Mouse (Mus musculus) spleen, adult 2 months (tissue): Measurements from ENCODE around the gene Gins2. TPM values are rescaled to one million over a fixed set of nuclear protein-coding genes. Genes with fewer than 3 reads are reported as not detected.

Experiments used
- DNase-seq, 2 experiments: peaks; one replicate each; pipeline versions ENCODE4 v3.0.0 to v3.0.0-alpha.2; 2012 to 2021; ENCODE audit warnings: low spot score in 2 of 2, low read depth in 1 of 2
- H3K27ac ChIP-seq: fragments of 200-500 bp; 2 replicates; pipeline ENCODE4 v1.5.1; 2012; ENCODE audit warnings: low read length, inconsistent platforms; ENCODE audit not compliant: insufficient read depth
- H3K27me3 ChIP-seq: fragments of 200-500 bp; 2 replicates; pipeline ENCODE4 v1.6.1; 2012; ENCODE audit warnings: mild to moderate bottlenecking, moderate library complexity, low read length, inconsistent platforms; ENCODE audit not compliant: control insufficient read depth, insufficient read depth
- H3K36me3 ChIP-seq: fragments of 200-500 bp; 2 replicates; pipeline ENCODE4 v1.6.1; 2012; ENCODE audit warnings: mild to moderate bottlenecking, low read length, inconsistent platforms; ENCODE audit not compliant: control insufficient read depth, insufficient read depth
- H3K4me1 ChIP-seq: fragments of 200-500 bp; 2 replicates; pipeline ENCODE4 v1.6.1; 2011; ENCODE audit warnings: inconsistent platforms; ENCODE audit not compliant: control insufficient read depth, insufficient read depth, insufficient read length
- H3K4me3 ChIP-seq: fragments of 200-500 bp; 2 replicates; pipeline ENCODE4 v1.5.1; 2011; ENCODE audit warnings: mild to moderate bottlenecking, inconsistent platforms; ENCODE audit not compliant: insufficient read depth, insufficient read length; ENCODE audit errors: extremely low read depth
- CTCF ChIP-seq: fragments of 200-500 bp; IDR thresholded peaks from 2 replicates; pipeline ENCODE4 v1.5.1; 2011; ENCODE audit warnings: mild to moderate bottlenecking, inconsistent platforms; ENCODE audit not compliant: insufficient read depth, insufficient read length, insufficient replicate concordance; ENCODE audit errors: extremely low read depth
- POLR2A ChIP-seq: fragments of 200-500 bp; IDR thresholded peaks from 2 replicates; pipeline ENCODE4 v1.6.1; 2011; ENCODE audit warnings: low read depth, low read length, inconsistent platforms
- WGBS: fragments of 180-500 bp; shearing (Covaris S2); methylation state at CpG from one replicate; pipeline ENCODE4 v1.1.7; 2018; 5-methylcytosine and 5-hydroxymethylcytosine counted together
- polyA plus RNA-seq: library from polyadenylated mRNA; depleted of rRNA; stranded (reverse); fragments of >200 nt; gene quantifications from 2 replicates; pipeline ENCODE4 v1.2.3, GENCODE M21; 2012

Gins2 gene
- polyA plus RNA-seq, 1 experiment = 8.1 TPM

DNA sequence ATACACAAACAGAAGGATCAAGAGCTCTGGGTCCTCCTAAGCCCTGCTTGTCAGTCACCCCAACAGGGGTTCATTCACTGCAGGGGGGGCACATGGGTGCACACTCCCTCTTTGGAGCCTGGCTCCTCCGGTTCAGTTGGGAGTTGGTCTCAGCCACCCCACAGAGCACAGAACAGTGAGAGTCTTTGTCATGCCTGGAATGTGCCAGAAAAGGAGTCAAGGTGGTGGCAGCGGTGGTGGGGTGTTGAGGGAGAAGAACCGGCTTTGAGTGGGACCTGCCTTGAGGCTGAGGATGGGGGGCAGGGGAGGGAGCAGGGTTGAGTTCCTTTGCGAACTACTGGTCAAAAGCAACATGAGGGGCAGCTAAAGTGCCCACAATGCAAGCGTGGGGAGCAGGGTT is 40.9 kb upstream of the Gins2 start:
- Histone ChIP-seq H3K4me1 (peaks cover 3% of the 10 kb centered on the region; the same call in 1 of the 2 replicates), H3K36me3 (no peaks in the 10 kb centered on the region), H3K27ac (no peak overlapping the region), H3K27me3 (peaks cover 2% of the 10 kb centered on the region; the same call in 1 of the 2 replicates), H3K4me3 (no peak overlapping the region)
- no peak for TF ChIP-seq CTCF
- TF ChIP-seq POLR2A = no peak
- WGBS = 81% methylated on average over 5 of the region's 5 CpGs
- DNase-seq = no peak

DNA sequence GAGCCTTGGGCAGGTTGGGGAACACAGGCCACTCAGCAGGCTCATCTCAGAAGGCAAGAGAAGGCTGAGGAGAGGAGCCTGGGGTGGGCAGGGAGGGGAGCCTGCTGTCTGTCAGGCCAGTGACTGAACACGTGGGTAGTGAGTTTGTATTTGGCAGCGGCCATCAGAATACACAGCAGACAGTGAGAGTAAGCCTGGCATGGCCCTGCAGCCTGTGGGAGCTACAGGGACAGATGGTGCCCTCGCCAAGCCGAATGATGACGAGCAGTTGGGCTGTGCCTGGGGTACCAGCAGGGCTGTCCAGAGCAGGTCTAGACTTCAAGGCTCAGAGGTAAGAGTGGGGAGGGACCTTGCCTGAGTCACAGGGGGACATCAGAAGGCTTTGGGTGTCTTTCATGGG is 38.2 kb upstream of the Gins2 start:
- Histone ChIP-seq H3K27ac (no peak overlapping the region), H3K4me1 (no peaks in the 10 kb centered on the region), H3K36me3 (no peaks in the 10 kb centered on the region), H3K27me3 (no peaks in the 10 kb centered on the region), H3K4me3 (no peak overlapping the region)
- 92% methylated on average over 5 of the region's 5 CpGs for WGBS
- no peak for TF ChIP-seq POLR2A
- TF ChIP-seq CTCF = no peak
- no peak for DNase-seq

DNA sequence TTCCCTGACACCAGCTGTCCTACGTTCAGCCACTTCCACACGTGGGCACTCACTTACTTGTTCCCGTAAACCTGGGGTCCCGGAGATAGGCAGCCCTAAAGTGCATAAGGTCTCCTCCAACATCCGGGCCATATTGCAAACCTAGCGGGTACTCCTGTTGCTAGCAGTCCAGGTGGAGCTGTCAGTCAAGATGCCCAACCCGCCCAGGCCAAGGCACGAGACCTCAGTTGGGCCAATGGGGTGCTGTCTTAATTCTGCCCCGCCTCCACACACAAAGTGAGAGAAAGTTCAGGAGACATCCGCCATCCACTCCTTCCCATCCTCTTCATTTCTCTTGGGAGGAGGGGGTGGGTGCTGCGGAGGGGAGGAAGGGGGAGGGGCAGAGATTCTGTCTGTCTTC is 37.4 kb upstream of the Gins2 start:
- Histone ChIP-seq H3K36me3 (no peaks in the 10 kb centered on the region), H3K27me3 (no peaks in the 10 kb centered on the region), H3K4me1 (no peaks in the 10 kb centered on the region), H3K27ac (no peak overlapping the region), H3K4me3 (no peak overlapping the region)
- TF ChIP-seq CTCF = no peak
- TF ChIP-seq POLR2A = no peak
- no peak for DNase-seq
- 89% methylated on average over 11 of the region's 11 CpGs for WGBS

DNA sequence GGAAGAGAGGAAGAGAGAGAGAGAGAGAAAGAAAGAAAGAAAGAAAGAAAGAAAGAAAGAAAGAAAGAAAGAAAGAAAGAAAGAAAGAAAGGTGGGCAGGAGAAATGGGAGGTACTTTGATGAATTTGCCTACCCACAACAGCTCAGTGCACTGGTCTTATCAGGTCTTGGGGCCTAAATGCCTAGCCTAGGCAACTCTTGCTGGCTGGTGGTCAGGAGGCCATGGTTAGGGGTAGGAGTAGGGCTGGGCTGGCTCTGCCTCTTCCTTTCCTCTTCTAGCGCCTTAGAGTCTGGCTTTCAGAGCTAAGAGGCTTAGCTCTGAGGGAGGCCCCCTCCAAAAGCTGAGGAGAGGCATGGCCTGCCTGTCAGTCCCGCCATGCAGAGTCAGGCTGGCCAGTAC is 34.5 kb upstream of the Gins2 start:
- Histone ChIP-seq H3K27ac (no peak overlapping the region), H3K4me1 (no peaks in the 10 kb centered on the region), H3K4me3 (no peak overlapping the region), H3K27me3 (no peaks in the 10 kb centered on the region), H3K36me3 (no peaks in the 10 kb centered on the region)
- DNase-seq = no peak
- 72% methylated on average over 2 of the region's 2 CpGs for WGBS
- TF ChIP-seq CTCF (no peak), POLR2A (no peak)

DNA sequence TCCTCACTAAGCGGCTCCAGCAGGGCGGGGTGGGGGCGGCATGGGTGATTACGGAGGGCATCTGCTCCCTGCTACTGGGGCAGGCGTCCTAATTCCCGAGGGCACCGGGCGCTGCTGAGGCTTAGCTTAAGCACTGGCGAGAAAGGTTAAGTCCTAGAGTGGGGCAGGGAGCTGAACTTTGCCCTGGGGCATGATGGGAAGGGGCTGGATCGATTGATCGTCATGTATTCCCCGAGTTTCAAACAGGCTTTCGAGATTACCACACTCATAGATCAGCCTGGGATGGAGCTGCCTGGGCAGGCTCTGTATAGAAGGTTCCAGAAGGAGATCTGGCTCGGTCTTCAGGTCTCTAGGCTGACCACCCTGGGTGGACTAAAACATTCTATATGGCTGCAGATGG is 33.1 kb upstream of the Gins2 start:
- no peak for DNase-seq
- WGBS = 90% methylated on average over 14 of the region's 14 CpGs
- TF ChIP-seq POLR2A = no peak
- no peaks in the 10 kb centered on the region for H3K36me3 ChIP-seq
- H3K27ac ChIP-seq = no peak overlapping the region
- no peak overlapping the region for H3K4me3 ChIP-seq
- no peaks in the 10 kb centered on the region for H3K4me1 ChIP-seq
- H3K27me3 ChIP-seq = no peaks in the 10 kb centered on the region

DNA sequence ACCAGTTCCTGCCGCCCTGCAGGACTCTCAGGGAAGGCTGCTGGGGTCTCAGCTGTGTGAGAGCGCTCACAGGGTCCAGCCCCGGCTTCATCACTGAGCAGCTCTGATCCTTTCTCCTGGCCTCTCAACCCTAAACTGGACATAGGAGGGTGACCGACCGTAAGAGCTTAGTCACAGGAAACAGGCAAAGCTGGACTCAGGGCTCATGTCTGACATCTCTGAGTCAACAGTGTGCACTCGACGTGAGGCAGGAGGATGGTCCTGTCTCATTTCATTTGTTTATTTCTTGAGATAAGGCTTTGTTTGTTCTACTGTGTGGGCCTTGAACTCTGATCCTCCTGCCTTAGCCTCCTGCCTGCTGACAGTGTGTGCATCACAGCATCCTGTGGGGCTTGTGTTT is 31.3 kb upstream of the Gins2 start:
- no peak for DNase-seq
- H3K27me3 ChIP-seq = no peaks in the 10 kb centered on the region
- H3K4me1 ChIP-seq = no peaks in the 10 kb centered on the region
- no peak overlapping the region for H3K4me3 ChIP-seq
- no peak overlapping the region for H3K27ac ChIP-seq
- no peaks in the 10 kb centered on the region for H3K36me3 ChIP-seq
- WGBS = 85% methylated on average over 7 of the region's 7 CpGs
- TF ChIP-seq CTCF = no peak

DNA sequence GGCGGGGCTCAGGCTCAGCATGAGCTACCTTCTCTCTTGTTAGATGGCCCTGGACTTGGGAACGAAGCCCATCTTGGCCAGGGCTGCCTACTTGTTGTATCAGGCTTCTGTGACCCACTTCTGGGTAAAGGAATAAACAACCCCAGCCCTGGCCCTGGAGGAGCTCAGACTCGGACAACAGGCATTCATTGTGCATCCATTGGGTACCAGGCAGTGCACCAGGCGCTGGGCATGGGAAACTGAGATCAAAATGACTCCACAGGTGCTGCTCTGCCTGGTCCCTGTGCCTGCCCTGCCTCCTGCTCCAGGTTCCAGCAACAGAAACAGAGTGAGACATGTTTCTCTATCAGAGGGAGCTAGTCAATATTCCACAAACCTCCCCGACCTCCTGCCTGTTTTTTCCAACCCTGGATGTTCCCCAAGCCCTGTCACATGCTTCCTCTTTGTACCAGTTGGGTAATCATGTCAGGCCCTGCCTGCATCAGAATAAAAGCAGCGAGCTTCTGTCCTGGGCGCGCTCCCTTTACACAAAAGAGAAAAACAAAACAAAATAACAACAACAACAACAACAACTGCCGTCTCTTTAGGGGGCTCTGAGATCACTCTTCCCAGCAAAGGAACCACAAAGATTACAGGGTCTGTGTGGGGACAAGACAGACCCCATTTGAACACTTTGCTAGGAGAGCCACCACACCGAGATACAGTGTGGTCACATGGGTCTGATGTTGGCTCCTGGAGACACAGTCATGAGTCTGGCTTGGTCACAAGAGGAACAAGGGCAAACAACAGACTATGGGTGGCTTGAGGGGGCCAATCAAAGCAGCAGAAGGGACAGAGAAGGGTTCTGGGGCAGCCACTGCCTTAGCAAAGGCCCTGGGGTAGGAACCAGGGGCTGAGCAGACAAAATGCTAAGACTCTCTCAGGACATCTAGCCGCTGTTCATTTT is 30.4 kb upstream of the Gins2 start:
- H3K4me3 ChIP-seq = no peak overlapping the region
- 72% methylated on average over 11 of the region's 11 CpGs for WGBS
- no peaks in the 10 kb centered on the region for H3K27me3 ChIP-seq
- no peaks in the 10 kb centered on the region for H3K4me1 ChIP-seq
- no peak for DNase-seq
- no peak overlapping the region for H3K27ac ChIP-seq
- no peak for TF ChIP-seq CTCF
- no peaks in the 10 kb centered on the region for H3K36me3 ChIP-seq
